ENCODE assay signal across 9 mouse cellular contexts in the genomic region with DNA sequence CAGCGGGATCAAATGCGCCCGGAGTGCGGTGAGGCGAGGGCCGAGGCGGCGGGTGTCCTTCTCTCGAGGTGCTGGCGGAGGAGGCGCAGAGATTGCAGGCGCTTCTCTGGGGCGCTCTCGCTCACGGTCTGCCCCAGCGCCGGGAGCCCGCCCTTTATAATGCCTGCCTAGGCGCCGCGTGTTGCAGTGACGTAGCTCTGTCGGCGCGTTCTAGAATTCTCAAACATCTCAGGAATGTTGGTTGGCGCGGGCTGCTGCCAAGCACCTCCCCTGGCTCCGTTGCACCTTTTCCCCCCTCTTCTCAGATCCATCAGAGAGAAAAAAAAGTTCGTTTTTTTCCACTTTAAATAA. TPM values are rescaled to one million over a fixed set of nuclear protein-coding genes. Genes with fewer than 3 reads are reported as not detected.
DNase-seq lines count a peak whose midpoint lies in the region; ATAC-seq and TF ChIP-seq lines count a peak whose summit lies in the region.
"Had no signal": no experiment of that assay in that cellular context is flagged by ENCODE, and none has a peak within 500 bp of the region (broad histone marks: within the 10 kb centered on the region; RNA-seq: fewer than 3 reads in every experiment).

A gene (minus strand): TSS at position 130 of the 351 bp plus-strand sequence.

- H3K4me3 ChIP-seq in left cerebral cortex, adult 2 months: peak within 1 kb of the TSS; percentile 62
- peak within 1 kb of the TSS; percentile 63 for H3K4me3 ChIP-seq in forebrain, embryonic 12.5 days (replicated peaks)
- H3K4me3 ChIP-seq in heart, embryonic 14.5 days (ENCODE audit: control insufficient read depth in 1 of 2, insufficient read depth in 1 of 2, low read depth in 1 of 2, low read length in 2 of 2): peak within 1 kb of the TSS; percentile 69 to 80
- H3K4me3 ChIP-seq in lung, embryonic 14.5 days (ENCODE audit: low read depth, low read length): peak within 1 kb of the TSS; percentile 70

- ATAC-seq in forebrain, embryonic 12.5 days (ENCODE audit: low FRiP score): peak; percentile 74
- peak; percentile 74 for ATAC-seq in heart, embryonic 14.5 days (ENCODE audit: insufficient number of reproducible peaks, insufficient read depth, low FRiP score, low read depth)
- peak; percentile 64 for ATAC-seq in lung, embryonic 14.5 days (ENCODE audit: insufficient read depth)

- no peak for TF ChIP-seq CTCF in left cerebral cortex, adult 2 months (IDR thresholded peaks at IDR 0.05)
- no peak for TF ChIP-seq CTCF in lung, embryonic 14.5 days (IDR thresholded peaks at IDR 0.05; ENCODE audit: low read depth)

- peaks cover 20% of the 10 kb centered on the region for H3K27me3 ChIP-seq in forebrain, embryonic 12.5 days
- H3K27me3 ChIP-seq in heart, embryonic 14.5 days (ENCODE audit: control insufficient read depth, insufficient read depth, low read length): no peaks in the 10 kb centered on the region
- no peaks in the 10 kb centered on the region for H3K27me3 ChIP-seq in lung, embryonic 14.5 days (ENCODE audit: insufficient read depth, low read length)

- H3K36me3 ChIP-seq in forebrain, embryonic 12.5 days (replicated peaks): peaks cover 4% of the 10 kb centered on the region; the same call in 1 of the 2 replicates
- H3K36me3 ChIP-seq in heart, embryonic 14.5 days (ENCODE audit: control insufficient read depth, insufficient read depth, low read length): peaks cover 18% of the 10 kb centered on the region
- peaks cover 17% of the 10 kb centered on the region for H3K36me3 ChIP-seq in lung, embryonic 14.5 days (ENCODE audit: insufficient read depth)
- H3K36me3 ChIP-seq: G1E had no signal

- H3K27ac ChIP-seq in left cerebral cortex, adult 2 months: peak within 1 kb of the TSS; percentile 38
- peak within 1 kb of the TSS; percentile 85 for H3K27ac ChIP-seq in forebrain, embryonic 12.5 days
- peak within 1 kb of the TSS; percentile 91 to 96 for H3K27ac ChIP-seq in heart, embryonic 14.5 days (replicated peaks in 1 of 2; ENCODE audit: control insufficient read depth in 1 of 2, insufficient read depth in 1 of 2, low read depth in 2 of 2, low read length in 2 of 2)
- H3K27ac ChIP-seq in lung, embryonic 14.5 days (ENCODE audit: low read depth): peak within 1 kb of the TSS; percentile 95

- H3K4me2 ChIP-seq in forebrain, embryonic 12.5 days: peak within 1 kb of the TSS; percentile 80
- H3K4me2 ChIP-seq in heart, embryonic 14.5 days (ENCODE audit: low read length): peak within 1 kb of the TSS; percentile 77
- H3K4me2 ChIP-seq in lung, embryonic 14.5 days: peak within 1 kb of the TSS; percentile 88

- peaks cover 82% of the 10 kb centered on the region for H3K4me1 ChIP-seq in forebrain, embryonic 12.5 days
- peaks cover 26 to 53% of the 10 kb centered on the region in 2 experiments for H3K4me1 ChIP-seq in heart, embryonic 14.5 days (ENCODE audit: control insufficient read depth in 2 of 2, insufficient read depth in 2 of 2, low read length in 2 of 2)
- peaks cover 26% of the 10 kb centered on the region for H3K4me1 ChIP-seq in lung, embryonic 14.5 days (ENCODE audit: insufficient read depth)

- H3K9me3 ChIP-seq in forebrain, embryonic 12.5 days: no peaks in the 10 kb centered on the region
- H3K9me3 ChIP-seq in heart, embryonic 14.5 days (ENCODE audit: control insufficient read depth, low read length): no peaks in the 10 kb centered on the region
- H3K9me3 ChIP-seq in lung, embryonic 14.5 days (ENCODE audit: low read depth, low read length): no peaks in the 10 kb centered on the region

- 0% methylated on average over 28 of the region's 29 CpGs for WGBS in forebrain, embryonic 12.5 days
- under 1% methylated on average over 29 of the region's 29 CpGs for WGBS in heart, embryonic 14.5 days
- WGBS in lung, embryonic 14.5 days: 1% methylated on average over 28 of the region's 29 CpGs

- H3K9ac ChIP-seq in forebrain, embryonic 12.5 days: peak within 1 kb of the TSS; percentile 81
- H3K9ac ChIP-seq in heart, embryonic 14.5 days (ENCODE audit: low read length): peak within 1 kb of the TSS; percentile 94
- peak within 1 kb of the TSS; percentile 89 for H3K9ac ChIP-seq in lung, embryonic 14.5 days

- DNase-seq in left cerebral cortex, adult 2 months (ENCODE audit: extremely low spot score in 1 of 2, low spot score in 2 of 2): peak; percentile 64 to 72
- no peak for DNase-seq in left cerebral cortex, adult 9 months (ENCODE audit: low spot score in 2 of 2)
- DNase-seq in kidney, postnatal 10 days: peak; percentile 94
- DNase-seq in lung, embryonic 14.5 days: peak; percentile 96
- peak; percentile 76 for DNase-seq in retina, embryonic 14.5 days (ENCODE audit: low spot score)
- DNase-seq in cerebellum, adult 11-12 months: no peak

- intact Hi-C loops in left cerebral cortex, adult 2 months (cut with DNase I): loop anchor here (2.0 to 5.0 kb wide), 4 partner anchors 57 to 257 kb away; a partner anchor contains a TSS

RNA-seq across cellular contexts. Expression of the gene that starts here (rescaled TPM):
- 10 to 100 TPM in 1 of 2 experiments, 1 to 10 TPM in 1; 7.8 to 12.6 TPM for total RNA-seq in left cerebral cortex, adult 2 months (2021)
- polyA plus RNA-seq in forebrain, embryonic 12.5 days (2016; fragmentation: Nextera tagmentation; extraction: Ambion mirVana): 43.9 and 44.1 TPM in 2 replicates
- 29.4 and 42.7 TPM in 2 replicates for polyA plus RNA-seq in heart, embryonic 14.5 days (2014; fragmentation: Nextera tagmentation; extraction: Ambion mirVana)
- polyA plus RNA-seq in lung, embryonic 14.5 days (2014; fragmentation: Nextera tagmentation; extraction: Ambion mirVana): 33.2 and 41.6 TPM in 2 replicates
- total RNA-seq: G1E had no signal
- polyA plus RNA-seq: G1E had no signal

Comparison
In these comparisons a context has a peak if more than half of its experiments do, and no peak if none do; other contexts are left out.
1. DNase-seq: peak in left cerebral cortex, adult 2 months (2 of 2), kidney, postnatal 10 days (single experiment), lung, embryonic 14.5 days (single experiment) and retina, embryonic 14.5 days (single experiment); none in left cerebral cortex, adult 9 months (0 of 2) and cerebellum, adult 11-12 months (single experiment).
2. H3K27ac ChIP-seq: peak in every context shown above with its lines; median percentile 95 in lung, embryonic 14.5 days; 94 in heart, embryonic 14.5 days; 85 in forebrain, embryonic 12.5 days; 38 in left cerebral cortex, adult 2 months.
3. Peak in every context shown above with its lines, with median percentiles within 50 percentile points of each other: H3K4me3 ChIP-seq, ATAC-seq, H3K4me2 ChIP-seq and H3K9ac ChIP-seq.